Mouse (Mus musculus) cerebellum, adult (tissue): Measurements from ENCODE around the gene Zkscan7.
"Not testable (repeated sequence)": the region's sequence is repeated elsewhere in the genome, so short reads cannot be mapped to it uniquely, and the experiment has no call there.

ENCODE experiments used
- ATAC-seq: cut with Nextera tagmentation; 2 replicates; pipeline ENCODE4 v1.9.2; 2017; ENCODE audit warnings: mild to moderate bottlenecking, moderate library complexity, mixed read lengths; ENCODE audit not compliant: insufficient number of reproducible peaks, low FRiP score, low TSS enrichment

Gene Zkscan7

DNA sequence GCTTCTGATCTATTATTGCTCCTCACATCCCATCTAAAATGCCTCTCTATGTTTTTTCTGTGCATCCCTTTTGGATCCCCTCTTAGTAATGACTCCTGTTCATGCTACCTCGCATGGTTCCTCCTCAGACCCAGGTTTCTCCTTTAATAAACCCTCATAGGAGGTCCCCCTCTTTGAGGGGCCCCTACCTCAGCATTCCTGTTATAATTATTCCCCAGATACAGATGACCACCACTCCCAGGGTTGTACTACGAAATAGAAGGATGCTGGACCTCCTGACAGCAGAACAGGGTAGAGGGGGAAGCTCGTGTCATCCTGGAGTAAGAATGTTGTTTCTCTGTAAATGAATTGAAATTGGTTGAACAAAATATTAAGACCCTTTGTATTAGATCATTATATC lies at the start of gene Zkscan7:
TSS of gene Zkscan7 (plus strand) at position 301 of the 400 bp plus-strand sequence.
- ATAC-seq: no peak

DNA sequence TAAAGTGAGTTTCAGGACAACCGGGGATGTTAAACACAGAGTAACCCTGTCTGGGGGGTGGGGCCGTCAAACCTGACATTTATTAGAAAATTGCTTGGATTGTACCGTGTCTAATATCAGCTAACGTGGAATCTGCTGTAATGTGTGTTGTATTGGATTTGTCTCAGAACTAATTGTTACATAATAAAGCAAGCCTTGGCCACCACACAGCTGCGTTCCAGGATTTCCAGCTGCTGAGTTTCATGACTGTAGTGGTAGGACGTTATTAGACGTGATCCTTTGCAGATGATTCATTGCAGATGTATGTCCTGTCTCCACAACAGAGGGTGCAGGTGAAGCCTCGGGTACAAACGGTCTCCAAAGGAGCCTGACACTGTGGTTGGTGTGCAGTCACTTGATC lies 49.4 kb upstream of the Zkscan7 start:
- no peak for ATAC-seq

DNA sequence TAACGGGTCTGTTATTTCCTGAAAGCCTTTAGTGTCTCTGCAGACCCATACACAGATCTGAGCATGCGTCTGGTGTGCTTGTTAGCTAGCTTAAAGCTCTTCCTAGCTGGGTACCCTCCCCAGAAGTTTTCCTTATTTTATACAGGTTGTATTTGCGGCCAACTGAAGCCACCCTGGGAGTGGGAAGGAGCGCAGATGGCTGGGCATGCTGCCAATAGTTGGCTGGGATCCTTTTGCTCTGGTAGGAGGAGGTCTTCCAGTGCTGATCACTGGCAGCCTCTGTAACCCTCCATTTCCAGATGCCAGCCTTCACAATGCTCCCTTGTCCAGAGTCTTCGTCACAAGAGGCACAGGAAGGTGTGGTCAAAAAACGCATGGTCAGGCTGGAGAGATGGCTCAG lies 48.7 kb upstream of the Zkscan7 start:
- ATAC-seq: no peak; the same call in 1 of the 2 replicates

DNA sequence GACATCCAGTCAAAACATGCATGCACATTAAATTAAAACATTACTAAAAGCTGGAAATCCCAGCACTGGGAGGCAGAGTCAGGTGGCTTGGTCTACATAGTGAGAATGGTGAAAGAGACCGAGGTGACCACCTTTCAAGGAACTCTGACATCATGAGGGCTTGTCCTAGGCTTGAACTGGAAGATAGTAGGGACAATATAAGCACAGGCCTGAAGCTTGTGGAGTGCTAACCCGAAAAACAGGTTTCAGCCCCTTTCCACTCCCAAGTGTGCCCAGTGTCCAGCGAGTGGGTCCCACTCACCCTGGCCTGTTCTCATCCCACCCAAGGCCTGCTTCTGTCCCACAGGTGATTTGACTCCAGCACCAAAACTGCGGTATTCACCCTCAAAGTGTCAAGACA lies 48.3 kb upstream of the Zkscan7 start:
- no peak for ATAC-seq

DNA sequence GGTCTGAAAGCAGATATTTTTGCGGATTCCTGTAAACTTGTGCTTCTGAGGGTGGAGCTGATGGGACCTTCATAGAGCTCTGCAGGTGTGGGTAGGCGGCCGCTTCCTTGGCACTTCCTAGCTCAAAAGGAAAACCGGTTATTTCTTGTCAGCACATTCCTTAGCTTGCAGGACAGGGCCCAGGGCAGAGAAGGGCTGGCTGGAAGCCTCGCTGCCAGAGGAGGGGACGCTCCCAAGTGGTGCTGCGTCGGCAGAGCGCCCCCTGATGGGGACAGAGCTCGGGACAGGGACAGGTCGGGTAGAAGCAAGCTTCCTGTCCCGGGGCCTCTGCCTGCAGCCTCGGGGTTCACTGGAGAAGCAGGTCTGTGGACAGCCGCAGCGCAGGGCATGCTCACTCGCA lies 47.8 kb upstream of the Zkscan7 start:
- no peak for ATAC-seq

DNA sequence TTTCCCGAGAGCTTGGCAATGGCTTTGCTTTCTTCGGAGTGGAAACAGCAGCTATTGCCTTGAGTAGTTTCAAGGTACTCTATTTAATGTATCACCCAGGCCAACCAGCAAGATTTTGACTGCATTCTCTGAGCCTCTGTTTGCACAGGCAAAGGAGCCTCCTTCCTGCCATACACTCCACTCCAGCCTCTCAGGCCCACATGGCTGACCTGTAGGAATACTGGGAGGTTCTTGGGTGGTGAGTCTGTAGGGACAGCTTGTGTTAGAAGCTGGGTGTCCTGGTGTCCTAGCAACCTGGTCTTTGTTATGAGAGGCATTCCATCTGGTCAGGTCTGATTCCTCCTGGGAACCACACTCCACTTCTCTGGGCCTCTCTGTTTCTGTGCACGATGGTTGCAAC lies 41.7 kb upstream of the Zkscan7 start, which contains the start of gene Gm35549:
TSS of gene Gm35549 (minus strand) at position 276 of the 400 bp plus-strand sequence.
- no peak for ATAC-seq

DNA sequence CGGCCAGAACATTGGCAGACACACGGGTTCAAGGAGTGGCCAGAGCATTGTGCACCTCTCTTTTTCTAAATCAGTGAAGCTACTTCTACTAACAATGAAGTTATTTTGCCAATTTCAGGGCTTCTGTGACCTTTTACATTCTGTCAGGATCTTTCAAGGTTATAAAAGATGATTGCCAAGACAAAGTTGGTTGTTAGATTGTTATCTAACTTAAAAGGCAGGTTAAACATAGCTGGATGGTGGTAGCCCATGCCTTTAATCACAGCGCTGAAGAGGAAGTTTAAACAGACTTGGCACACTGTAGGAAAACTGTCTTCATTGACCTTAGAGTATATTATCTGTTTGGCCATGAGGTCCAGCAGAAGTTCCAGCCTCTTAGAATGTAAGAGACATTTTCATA lies 39.9 kb upstream of the Zkscan7 start:
- ATAC-seq: no peak

DNA sequence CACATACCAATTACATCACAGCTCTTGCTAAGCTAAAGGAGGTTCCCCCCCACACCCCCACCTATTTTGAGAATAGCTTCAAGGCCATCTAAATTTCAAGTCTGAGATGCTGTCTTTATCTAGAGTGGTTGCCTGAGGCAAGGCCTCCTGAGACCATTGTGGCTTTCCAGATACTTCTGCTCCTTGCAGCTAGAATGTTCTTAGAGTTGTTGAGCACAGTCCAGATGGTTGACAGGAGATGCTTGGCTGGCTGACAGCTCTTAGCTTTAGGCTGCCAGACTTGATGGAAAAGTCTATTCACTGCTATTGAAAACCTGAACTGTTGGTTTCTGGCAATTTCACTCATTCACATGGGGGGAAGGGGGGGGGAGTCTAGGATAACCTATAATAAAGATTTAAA lies 39.3 kb upstream of the Zkscan7 start:
- ATAC-seq: no peak

DNA sequence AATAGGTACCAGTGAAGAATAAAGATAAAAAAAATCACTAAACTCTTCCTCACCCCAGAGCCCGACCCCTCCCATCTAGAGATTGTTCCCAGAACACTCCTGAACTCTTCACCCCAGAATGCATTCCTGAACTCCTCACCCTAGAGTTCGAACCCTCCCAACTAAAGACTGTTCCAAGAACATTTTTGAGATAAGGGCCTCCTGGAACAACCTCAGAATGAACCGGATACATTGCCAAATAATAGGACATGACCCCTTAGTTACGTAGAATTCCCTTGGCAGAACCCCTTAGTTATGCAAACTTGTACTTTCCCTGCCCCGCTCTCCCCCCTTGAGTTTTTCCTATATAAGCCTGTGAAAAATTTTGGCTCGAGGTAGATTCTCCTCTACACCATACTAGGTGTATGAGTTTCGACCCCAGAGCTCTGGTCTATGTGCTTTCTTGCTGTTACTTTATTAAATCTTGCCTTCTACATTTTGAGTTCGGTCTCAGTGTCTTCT lies 37.6 kb upstream of the Zkscan7 start:
- ATAC-seq: not testable (repeated sequence)

DNA sequence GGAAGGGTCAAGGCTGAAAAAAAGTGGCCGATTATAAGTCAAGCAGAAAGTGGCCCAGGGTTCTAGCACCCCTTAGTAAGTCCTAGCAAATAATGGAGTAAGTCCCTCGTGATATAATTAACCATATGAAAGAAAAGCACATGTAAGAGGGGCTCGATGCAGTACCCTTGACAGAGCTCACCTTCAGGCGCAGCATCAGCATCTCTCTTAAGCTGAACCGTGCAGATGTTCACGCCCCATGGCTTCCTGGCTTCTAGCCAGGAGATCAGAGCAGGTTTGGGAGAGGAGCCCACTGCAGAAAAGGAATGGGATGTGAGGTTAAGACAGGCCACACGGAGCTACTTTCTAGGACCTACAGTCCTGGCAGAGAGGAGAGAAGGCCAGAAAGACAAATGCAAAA lies 31.0 kb upstream of the Zkscan7 start:
- ATAC-seq: no peak

DNA sequence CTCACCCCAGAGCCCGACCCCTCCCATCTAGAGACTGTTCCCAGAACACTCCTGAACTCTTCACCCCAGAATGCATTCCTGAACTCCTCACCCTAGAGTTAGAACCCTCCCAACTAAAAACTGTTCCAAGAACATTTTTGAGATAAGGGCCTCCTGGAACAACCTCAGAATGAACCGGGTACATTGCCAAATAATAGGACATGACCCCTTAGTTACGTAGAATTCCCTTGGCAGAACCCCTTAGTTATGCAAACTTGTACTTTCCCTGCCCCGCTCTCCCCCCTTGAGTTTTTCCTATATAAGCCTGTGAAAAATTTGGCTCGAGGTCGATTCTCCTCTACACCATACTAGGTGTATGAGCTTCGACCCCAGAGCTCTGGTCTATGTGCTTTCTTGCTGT lies 30.3 kb upstream of the Zkscan7 start:
- ATAC-seq: not testable (repeated sequence)

DNA sequence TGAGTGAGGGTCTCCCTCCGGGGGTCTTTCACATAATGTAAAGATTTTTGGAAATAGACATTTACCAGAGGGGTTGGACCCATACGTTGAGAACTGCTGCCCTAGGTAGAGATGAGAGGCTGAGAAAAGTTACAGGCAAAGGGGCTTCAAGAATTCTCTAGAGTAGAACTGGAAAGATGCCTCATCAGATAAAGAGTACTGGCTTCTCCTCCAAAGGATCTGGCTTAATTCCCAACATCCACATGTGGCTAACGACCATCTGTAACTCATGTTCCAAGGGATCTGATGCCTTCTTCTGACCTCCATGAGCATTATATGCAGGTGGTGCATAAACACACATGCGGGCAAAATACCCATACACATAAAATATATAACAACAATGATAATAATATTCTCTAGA lies 29.9 kb upstream of the Zkscan7 start:
- ATAC-seq: no peak

DNA sequence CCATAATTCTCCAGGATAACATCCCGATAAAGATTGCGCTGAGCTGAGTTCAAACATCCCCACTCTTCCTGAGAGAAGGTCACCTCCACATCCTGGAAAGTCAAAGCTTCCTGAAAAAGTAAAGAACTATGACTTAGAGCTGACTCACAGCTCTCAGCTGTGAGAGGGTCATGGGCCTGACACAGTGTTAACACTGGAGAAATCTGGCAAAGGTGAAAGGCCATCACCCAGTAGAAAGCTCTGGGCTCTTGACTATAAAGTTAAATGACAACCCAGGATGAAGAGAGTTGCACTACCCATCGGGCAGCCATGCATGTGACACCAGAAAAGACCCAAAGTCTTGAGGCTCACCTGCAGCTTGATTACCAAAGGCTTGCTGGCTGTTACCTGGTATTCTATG lies 28.8 kb upstream of the Zkscan7 start:
- no peak for ATAC-seq

DNA sequence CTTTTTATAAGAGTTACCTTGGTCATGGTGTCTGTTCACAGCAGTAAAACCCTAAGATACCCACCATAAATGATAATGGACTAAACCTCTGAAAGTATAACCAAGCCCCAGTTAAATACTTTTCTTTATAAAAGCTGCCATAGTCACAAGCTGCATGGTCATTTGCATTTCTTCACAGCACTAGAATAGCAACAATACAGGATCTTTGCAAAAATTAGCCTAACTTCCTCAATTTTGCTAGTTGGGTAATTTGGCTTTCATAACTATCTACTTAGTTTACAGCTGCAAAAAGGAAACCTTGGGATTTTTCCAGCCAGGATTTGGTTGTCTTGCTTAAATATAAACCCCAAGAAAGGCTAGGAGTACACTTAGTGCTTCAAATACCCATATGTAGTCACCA lies 24.7 kb upstream of the Zkscan7 start:
- ATAC-seq: no peak

DNA sequence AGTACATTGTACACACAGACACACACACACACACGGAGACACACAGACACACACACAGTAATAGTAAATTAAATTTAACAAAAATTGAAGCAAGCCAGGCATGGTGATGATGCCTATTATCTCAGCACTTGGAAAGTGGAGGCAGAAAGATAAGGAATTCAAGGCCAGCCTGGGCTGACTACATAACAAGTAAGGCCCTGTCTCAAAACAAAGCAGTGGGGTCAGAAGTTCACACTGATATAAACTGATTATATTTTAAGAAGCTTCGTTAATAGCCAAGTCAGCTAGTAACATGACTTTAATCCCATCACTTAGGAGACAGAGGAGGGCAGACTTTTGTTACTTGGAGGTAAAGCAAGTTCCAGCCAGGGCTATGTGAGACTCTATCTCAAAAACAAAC lies 21.8 kb upstream of the Zkscan7 start:
- ATAC-seq: no peak

DNA sequence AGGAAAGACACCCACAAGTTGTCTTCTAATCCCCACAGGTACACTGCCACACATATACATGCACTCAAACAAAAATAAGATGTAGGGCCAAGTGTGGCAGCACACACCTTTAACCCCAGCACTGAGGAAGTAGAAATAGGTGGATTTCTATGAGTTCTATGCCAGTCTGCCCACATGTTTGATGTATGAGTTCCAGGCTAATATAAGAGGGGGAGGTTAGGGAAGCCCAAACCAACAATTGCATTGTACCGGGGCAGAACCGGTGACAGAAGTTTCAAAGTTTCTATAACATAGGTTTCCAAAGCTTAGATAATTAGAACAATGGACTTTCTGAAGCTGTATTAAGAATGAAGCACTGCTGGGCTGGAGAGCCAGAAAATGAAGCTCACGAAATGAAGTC lies 20.6 kb upstream of the Zkscan7 start:
- no peak for ATAC-seq

DNA sequence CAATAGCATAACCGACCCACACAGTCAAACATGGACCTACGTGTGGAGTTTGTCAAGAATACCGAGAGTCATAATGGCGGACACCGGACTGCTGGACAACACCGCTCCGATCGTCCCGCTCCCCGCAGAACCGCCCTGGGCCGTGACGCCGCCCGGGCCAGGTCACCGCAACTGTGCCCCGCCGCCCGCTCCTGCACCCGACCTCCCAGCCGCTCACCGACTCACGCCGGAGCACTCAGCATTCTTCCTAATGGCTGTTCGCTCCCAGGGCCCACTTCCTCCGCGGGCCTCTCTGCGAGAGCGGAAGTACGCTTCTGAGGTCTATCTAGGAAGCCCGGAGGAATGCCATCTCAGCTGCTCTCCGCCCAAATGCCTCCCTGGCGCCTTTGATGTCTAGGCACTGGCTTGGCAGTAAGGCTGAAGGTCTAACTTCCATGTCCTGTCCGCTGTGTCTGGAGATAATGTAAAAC lies 19.8 kb upstream of the Zkscan7 start, which contains the start of gene Zfp445:
TSS of gene Zfp445 (minus strand) at position 310 of the 470 bp plus-strand sequence.
- peak; percentile 99 for ATAC-seq

DNA sequence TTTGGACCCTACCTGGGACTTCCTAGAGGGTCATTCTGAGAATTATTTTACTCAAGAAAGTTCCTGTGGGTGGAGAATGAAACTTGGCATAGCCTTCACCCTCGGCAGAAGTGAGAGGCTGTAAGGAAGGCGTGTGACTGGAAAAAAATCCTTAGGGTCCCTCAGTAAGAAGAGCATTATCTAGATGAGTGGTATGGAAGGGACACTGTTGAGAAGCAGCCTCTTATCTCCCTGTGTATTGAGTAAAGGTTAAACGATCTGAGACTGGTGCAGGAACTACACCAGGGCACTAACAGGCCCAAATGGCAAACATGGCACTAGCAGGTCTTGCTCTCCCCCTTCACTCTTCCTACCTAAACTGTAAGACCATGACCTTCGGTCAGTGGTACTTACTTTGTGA lies 19.3 kb upstream of the Zkscan7 start:
- ATAC-seq: no peak

DNA sequence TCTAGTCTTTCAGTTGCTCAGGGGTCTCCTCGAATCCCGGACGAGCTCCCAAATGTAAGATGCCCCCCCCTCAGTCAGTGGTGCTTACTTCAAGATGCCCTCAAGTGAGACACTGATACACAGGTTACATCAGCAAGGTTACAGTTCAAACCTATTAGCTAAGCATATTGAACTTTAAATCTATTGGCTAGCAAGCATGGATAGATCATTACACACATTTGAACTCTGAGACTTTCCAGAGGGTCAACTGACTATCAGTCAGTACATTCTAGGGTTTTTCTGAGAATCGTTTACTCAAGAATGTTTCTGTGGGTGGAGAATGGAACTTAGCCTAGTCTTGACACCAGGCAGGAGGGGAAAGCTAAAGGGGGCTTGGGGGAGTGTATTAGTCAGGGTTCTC lies 12.9 kb upstream of the Zkscan7 start:
- no peak for ATAC-seq

DNA sequence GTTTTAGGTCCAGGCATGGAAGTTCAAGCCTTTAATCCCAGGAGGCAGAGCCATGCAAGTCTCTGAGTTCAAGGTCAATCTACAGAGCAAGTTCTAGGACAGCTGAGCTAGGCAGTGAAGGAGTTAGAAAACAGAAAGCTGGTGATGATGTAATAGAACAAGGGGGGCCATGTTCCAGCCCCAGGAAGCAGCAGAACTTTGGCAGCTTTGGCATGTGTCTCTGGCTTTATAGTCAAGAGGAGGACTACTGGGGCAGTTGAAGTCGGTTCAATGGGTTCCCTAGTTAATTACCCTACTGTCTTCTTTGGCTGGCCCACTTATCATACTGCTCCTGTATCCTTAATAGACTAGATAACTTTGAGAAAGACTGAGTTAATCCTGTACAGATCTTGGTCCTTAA lies 10.8 kb upstream of the Zkscan7 start:
- no peak for ATAC-seq

DNA sequence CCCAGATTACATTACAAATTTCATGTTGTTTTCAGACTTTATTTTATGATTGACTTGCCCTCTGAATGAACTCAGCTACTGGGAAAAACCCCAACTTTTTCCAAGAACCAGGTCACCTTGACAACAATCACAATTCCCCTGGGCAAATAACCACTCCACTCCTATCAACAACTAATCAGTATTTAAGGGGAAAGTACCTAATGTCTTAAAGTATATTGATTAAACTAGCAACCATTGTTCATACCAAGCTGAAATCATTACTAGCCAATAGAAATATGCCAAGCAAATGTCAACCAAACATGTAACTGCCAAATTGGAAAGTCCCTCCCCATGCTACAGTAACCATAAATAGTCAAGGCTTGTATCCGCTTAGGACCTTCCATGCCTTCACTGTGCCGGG lies 10.3 kb upstream of the Zkscan7 start:
- no peak for ATAC-seq

DNA sequence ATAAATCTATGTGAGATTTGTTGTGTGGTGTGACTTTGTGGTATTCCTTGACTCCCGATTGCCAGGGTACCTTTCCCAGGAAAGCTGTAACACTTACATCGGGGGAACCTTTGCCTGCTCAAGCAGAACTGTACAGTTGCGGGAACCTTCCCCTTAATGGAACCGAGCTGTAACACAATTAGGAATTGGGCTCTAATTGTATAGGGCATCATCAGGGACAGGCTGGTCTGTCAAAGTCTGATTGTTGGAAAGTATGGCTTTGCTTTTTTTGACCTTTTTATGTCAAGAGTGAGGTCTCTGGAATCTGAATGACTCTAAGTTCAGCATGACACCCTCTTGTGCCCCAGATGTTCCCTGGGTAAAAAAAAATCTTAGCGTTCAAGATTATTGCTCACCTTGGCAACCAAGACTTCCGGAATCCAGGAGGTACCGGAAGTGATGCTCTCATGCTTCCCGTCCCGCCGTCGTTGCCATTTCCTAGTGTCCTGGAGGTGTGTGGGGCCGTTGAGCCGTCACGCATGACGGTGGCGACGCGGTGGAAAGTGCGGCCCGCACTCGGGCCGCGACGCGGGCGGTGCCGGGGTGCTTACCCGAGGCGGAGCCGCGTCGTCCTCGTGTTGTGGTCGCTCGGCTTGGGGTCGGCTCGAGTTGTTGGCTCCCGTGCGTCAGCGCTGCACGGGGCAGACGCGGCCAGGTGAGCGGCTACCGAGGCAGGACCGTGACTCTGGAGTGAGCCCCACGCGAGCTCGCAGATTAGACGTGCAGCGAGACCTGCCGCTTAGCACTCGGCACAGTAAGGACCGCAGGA lies 1.1 kb downstream of the Zkscan7 start:
- peak; percentile 91 for ATAC-seq
